Mouse (Mus musculus): ENCODE measurements around the gene Srrm2. TPM values are rescaled to one million over a fixed set of nuclear protein-coding genes. Genes with fewer than 3 reads are reported as not detected.

Gene Srrm2
- polyA plus RNA-seq, 1 experiment from 2014 or later = 536 TPM

- Histone ChIP-seq H3K4me3 (replicated peaks) (peak overlapping the region; percentile 29), H3K4me2 (peak overlapping the region; percentile 53)
- WGBS = 47% methylated on average over 23 of the region's 23 CpGs
Measured at GRCm38 (mm10) chr17:23843141-23843811, 52.9 kb downstream of the Srrm2 start.

GRCm38 (mm10) chr17:23843812-23844273 is 53.5 kb downstream of the Srrm2 start, which contains the start of the genes Prss32 and Prss41:
Prss32 (plus strand) TSS chr17:23843855.
Prss41 (minus strand) TSS chr17:23844172.
- Histone ChIP-seq H3K9me3 (replicated peaks) (no peaks in the 10 kb centered on the region), H3K27ac (no peak within 1 kb of the TSS), H3K9ac (no peak within 1 kb of the TSS), H3K4me2 (peak within 1 kb of the TSS; percentile 53), H3K4me1 (peaks cover 10% of the 10 kb centered on the region; the same call in 1 of the 2 replicates), H3K4me3 (replicated peaks) (peak within 1 kb of the TSS; percentile 29), H3K36me3 (no peaks in the 10 kb centered on the region), H3K27me3 (no peaks in the 10 kb centered on the region)
- peak; percentile 57 for ATAC-seq (replicated peaks; ENCODE audit: low FRiP score)
- WGBS = 10% methylated on average over 19 of the region's 19 CpGs

More at GRCm38 (mm10) chr17:23843141-23843811, 52.9 kb downstream of the Srrm2 start:
- no peaks in the 10 kb centered on the region for H3K36me3 ChIP-seq
- no peaks in the 10 kb centered on the region for H3K9me3 ChIP-seq (replicated peaks)
- no peak overlapping the region for H3K9ac ChIP-seq
- no peak overlapping the region for H3K27ac ChIP-seq
- peak; percentile 58 for ATAC-seq (replicated peaks; ENCODE audit: low FRiP score)
- H3K27me3 ChIP-seq = no peaks in the 10 kb centered on the region
- peaks cover 10% of the 10 kb centered on the region; the same call in 1 of the 2 replicates for H3K4me1 ChIP-seq

GRCm38 (mm10) chr17:23850028-23850427 is 59.7 kb downstream of the Srrm2 start:
- 72% methylated on average over 2 of the region's 2 CpGs for WGBS
- H3K4me3 ChIP-seq (replicated peaks) = no peak overlapping the region
- H3K27me3 ChIP-seq = no peaks in the 10 kb centered on the region
- no peaks in the 10 kb centered on the region for H3K4me1 ChIP-seq
- no peak for ATAC-seq (replicated peaks; ENCODE audit: low FRiP score)
- H3K9me3 ChIP-seq (replicated peaks) = no peaks in the 10 kb centered on the region
- no peak overlapping the region for H3K4me2 ChIP-seq
- H3K9ac ChIP-seq = no peak overlapping the region
- no peaks in the 10 kb centered on the region for H3K36me3 ChIP-seq
- no peak overlapping the region for H3K27ac ChIP-seq

GRCm38 (mm10) chr17:23850853-23851749 is 60.8 kb downstream of the Srrm2 start:
- Histone ChIP-seq H3K36me3 (no peaks in the 10 kb centered on the region), H3K4me2 (no peak overlapping the region), H3K9me3 (replicated peaks) (no peaks in the 10 kb centered on the region), H3K4me3 (replicated peaks) (no peak overlapping the region), H3K4me1 (no peaks in the 10 kb centered on the region), H3K27ac (no peak overlapping the region), H3K9ac (no peak overlapping the region), H3K27me3 (no peaks in the 10 kb centered on the region)
- ATAC-seq (replicated peaks; ENCODE audit: low FRiP score) = no peak
- WGBS = 58% methylated on average over 19 of the region's 19 CpGs

- H3K27me3 ChIP-seq = no peaks in the 10 kb centered on the region
- WGBS = 37% methylated on average over 5 of the region's 5 CpGs
- H3K4me3 ChIP-seq (replicated peaks) = no peak overlapping the region
- no peak overlapping the region for H3K9ac ChIP-seq
- H3K9me3 ChIP-seq (replicated peaks) = no peaks in the 10 kb centered on the region
- no peaks in the 10 kb centered on the region for H3K4me1 ChIP-seq
- peak; percentile 36 for ATAC-seq (replicated peaks; ENCODE audit: low FRiP score)
- no peak overlapping the region for H3K27ac ChIP-seq
- H3K4me2 ChIP-seq = no peak overlapping the region
- no peaks in the 10 kb centered on the region for H3K36me3 ChIP-seq
Measured at GRCm38 (mm10) chr17:23853292-23853691, 63.0 kb downstream of the Srrm2 start.

- no peak overlapping the region for H3K4me3 ChIP-seq (replicated peaks)
- no peaks in the 10 kb centered on the region for H3K4me1 ChIP-seq
- no peak overlapping the region for H3K9ac ChIP-seq
- H3K4me2 ChIP-seq = no peak overlapping the region
- no peak for ATAC-seq (replicated peaks; ENCODE audit: low FRiP score)
- WGBS = 85% methylated on average over 10 of the region's 10 CpGs
- H3K27me3 ChIP-seq = no peaks in the 10 kb centered on the region
- H3K9me3 ChIP-seq (replicated peaks) = no peaks in the 10 kb centered on the region
- H3K36me3 ChIP-seq = no peaks in the 10 kb centered on the region
- H3K27ac ChIP-seq = no peak overlapping the region
Measured at GRCm38 (mm10) chr17:23854229-23854765, 64.0 kb downstream of the Srrm2 start.

- WGBS = 74% methylated on average over 6 of the region's 6 CpGs
- Histone ChIP-seq H3K9me3 (replicated peaks) (no peaks in the 10 kb centered on the region), H3K27ac (no peak overlapping the region), H3K4me3 (replicated peaks) (no peak overlapping the region), H3K4me1 (no peaks in the 10 kb centered on the region), H3K27me3 (no peaks in the 10 kb centered on the region), H3K4me2 (no peak overlapping the region), H3K9ac (no peak overlapping the region), H3K36me3 (no peaks in the 10 kb centered on the region)
- ATAC-seq (replicated peaks; ENCODE audit: low FRiP score) = no peak
Measured at GRCm38 (mm10) chr17:23857193-23857592, 66.9 kb downstream of the Srrm2 start.

- Histone ChIP-seq H3K9ac (no peak overlapping the region), H3K9me3 (replicated peaks) (no peaks in the 10 kb centered on the region), H3K36me3 (no peaks in the 10 kb centered on the region), H3K4me2 (no peak overlapping the region), H3K4me1 (no peaks in the 10 kb centered on the region), H3K27me3 (no peaks in the 10 kb centered on the region), H3K4me3 (replicated peaks) (no peak overlapping the region), H3K27ac (no peak overlapping the region)
- ATAC-seq (replicated peaks; ENCODE audit: low FRiP score) = no peak
- WGBS = 78% methylated on average over 2 of the region's 2 CpGs
Measured at GRCm38 (mm10) chr17:23857913-23858312, 67.6 kb downstream of the Srrm2 start.

- H3K27ac ChIP-seq = no peak overlapping the region
- H3K4me1 ChIP-seq = no peaks in the 10 kb centered on the region
- no peak for ATAC-seq (replicated peaks; ENCODE audit: low FRiP score)
- no peaks in the 10 kb centered on the region for H3K36me3 ChIP-seq
- no peak overlapping the region for H3K4me3 ChIP-seq (replicated peaks)
- H3K9ac ChIP-seq = no peak overlapping the region
- H3K4me2 ChIP-seq = no peak overlapping the region
- no peaks in the 10 kb centered on the region for H3K27me3 ChIP-seq
- H3K9me3 ChIP-seq (replicated peaks) = no peaks in the 10 kb centered on the region
- WGBS = 90% methylated on average over 4 of the region's 4 CpGs
Measured at GRCm38 (mm10) chr17:23862926-23863325, 72.6 kb downstream of the Srrm2 start.

GRCm38 (mm10) chr17:23867756-23868155 is 77.4 kb downstream of the Srrm2 start, which contains the start of gene Prss21:
Prss21 (plus strand) TSS chr17:23868056.
- H3K4me2 ChIP-seq = no peak within 1 kb of the TSS
- no peak within 1 kb of the TSS for H3K9ac ChIP-seq
- WGBS = 83% methylated on average over 15 of the region's 15 CpGs
- H3K9me3 ChIP-seq (replicated peaks) = no peaks in the 10 kb centered on the region
- no peaks in the 10 kb centered on the region for H3K36me3 ChIP-seq
- no peaks in the 10 kb centered on the region for H3K4me1 ChIP-seq
- ATAC-seq (replicated peaks; ENCODE audit: low FRiP score) = no peak
- no peak within 1 kb of the TSS for H3K4me3 ChIP-seq (replicated peaks)
- no peak within 1 kb of the TSS for H3K27ac ChIP-seq
- no peaks in the 10 kb centered on the region for H3K27me3 ChIP-seq

GRCm38 (mm10) chr17:23868513-23868912 is 78.2 kb downstream of the Srrm2 start:
- Histone ChIP-seq H3K9me3 (replicated peaks) (no peaks in the 10 kb centered on the region), H3K27me3 (no peaks in the 10 kb centered on the region), H3K27ac (no peak overlapping the region), H3K36me3 (no peaks in the 10 kb centered on the region), H3K9ac (no peak overlapping the region), H3K4me2 (no peak overlapping the region), H3K4me3 (replicated peaks) (no peak overlapping the region), H3K4me1 (no peaks in the 10 kb centered on the region)
- ATAC-seq (replicated peaks; ENCODE audit: low FRiP score) = no peak
- WGBS = 85% methylated on average over 11 of the region's 11 CpGs
